Mouse (Mus musculus): Measurements from ENCODE around the gene Twist1. TPM values are rescaled to one million over a fixed set of nuclear protein-coding genes. Genes with fewer than 3 reads are reported as not detected.

The Twist1 gene
- total and polyA plus RNA-seq, 3 experiments: not detected

- dilution Hi-C loops (cut with MboI; ENCODE audit: extremely low pct_ligation_motif_present, extremely low pct_unique_long_range_greater_than_20kb, low sequenced_read_pairs) (no loop called here), in situ Hi-C loops (cut with MboI; ENCODE audit: low pct_ligation_motif_present, low pct_unique_long_range_greater_than_20kb, low sequenced_read_pairs) (no loop called here)
- TF ChIP-seq POLR2A (IDR thresholded peaks at IDR 0.05; ENCODE audit: low read depth, low read length) (no peak), JUND (conservative IDR thresholded peaks at IDR 0.05; ENCODE audit: low read depth, low read length) (no peak), KAT2A (IDR thresholded peaks at IDR 0.05; ENCODE audit: insufficient replicate concordance, low read length) (no peak), CHD1 (IDR thresholded peaks at IDR 0.05; ENCODE audit: low read depth, low read length) (no peak), MAFK (IDR thresholded peaks at IDR 0.05; ENCODE audit: insufficient replicate concordance, low read length) (no peak), ETS1 (conservative IDR thresholded peaks at IDR 0.05; ENCODE audit: low read depth, low read length) (no peak), USF1 (IDR thresholded peaks at IDR 0.05; ENCODE audit: low read depth, low read length) (no peak), ZMIZ1 (IDR thresholded peaks at IDR 0.05; ENCODE audit: low read depth, low read length) (no peak), SMC3 (IDR thresholded peaks at IDR 0.05; ENCODE audit: low read depth, low read length) (no peak), HCFC1 (IDR thresholded peaks at IDR 0.05; ENCODE audit: low read depth, low read length) (no peak), E2F4 (IDR thresholded peaks at IDR 0.05; ENCODE audit: insufficient replicate concordance, low read depth, low read length) (no peak)
- no peak overlapping the region for H3K9ac ChIP-seq (ENCODE audit: insufficient read depth, low read depth)
- no peaks in the 10 kb centered on the region for H3K27me3 ChIP-seq (replicated peaks)
- no peaks in the 10 kb centered on the region for H3K36me3 ChIP-seq (replicated peaks in 1 of 2; ENCODE audit: control insufficient read depth in 1 of 2, insufficient read depth in 1 of 2, low read length in 1 of 2)
- H3K9me3 ChIP-seq (replicated peaks; ENCODE audit: low read length): no peaks in the 10 kb centered on the region
- H3K4me2 ChIP-seq (ENCODE audit: insufficient read depth, low read depth, poor library complexity, severe bottlenecking): no peak overlapping the region
- H3K27ac ChIP-seq (ENCODE audit: insufficient read depth, low read depth): no peak overlapping the region
- no peaks in the 10 kb centered on the region for H3K4me1 ChIP-seq (ENCODE audit: control insufficient read depth in 1 of 2, insufficient read depth in 2 of 2)
- DNase-seq (ENCODE audit: extremely low read depth): no peak
- no peak overlapping the region for H3K4me3 ChIP-seq (replicated peaks in 1 of 3; ENCODE audit: low read depth in 2 of 3, low read length in 2 of 3, poor library complexity in 1 of 3)
- H3K79me2 ChIP-seq (replicated peaks; ENCODE audit: control insufficient read depth, extremely low read depth, insufficient read depth, poor library complexity, severe bottlenecking): no peaks in the 10 kb centered on the region
Observed at GRCm38 (mm10) chr12:33966490-33967415, 9.3 kb downstream of the Twist1 start.

- no peak for TF ChIP-seq RCOR1 (conservative IDR thresholded peaks at IDR 0.05; ENCODE audit: low read depth, low read length)
- no peak for TF ChIP-seq MEF2A (IDR thresholded peaks at IDR 0.05; ENCODE audit: borderline replicate concordance, low read depth, low read length)
- TF ChIP-seq MAZ (IDR thresholded peaks at IDR 0.05; ENCODE audit: low read depth, low read length): no peak
- TF ChIP-seq SIN3A (IDR thresholded peaks at IDR 0.05; ENCODE audit: low read length): no peak
- TF ChIP-seq POLR2A (IDR thresholded peaks at IDR 0.05; ENCODE audit: low read depth, low read length): no peak
- no peak for TF ChIP-seq POLR2AphosphoS2 (IDR thresholded peaks at IDR 0.05; ENCODE audit: low read depth, low read length)
- TF ChIP-seq CHD2 (IDR thresholded peaks at IDR 0.05; ENCODE audit: low read length): no peak
- TF ChIP-seq SMC3 (IDR thresholded peaks at IDR 0.05; ENCODE audit: low read depth, low read length): no peak
- no peak for TF ChIP-seq JUN (IDR thresholded peaks at IDR 0.05; ENCODE audit: insufficient read depth, low read depth, low read length)
- TF ChIP-seq RAD21 (IDR thresholded peaks at IDR 0.05; ENCODE audit: low read depth, low read length): no peak
- TF ChIP-seq MAX (IDR thresholded peaks at IDR 0.05; ENCODE audit: low read length): no peak
- TF ChIP-seq MAFK (IDR thresholded peaks at IDR 0.05; ENCODE audit: insufficient replicate concordance, low read length): no peak
- no peak for TF ChIP-seq ZC3H11A (IDR thresholded peaks at IDR 0.05; ENCODE audit: low read depth, low read length)
- no peak for TF ChIP-seq MYC (IDR thresholded peaks at IDR 0.05; ENCODE audit: low read depth, low read length)
- no peak for TF ChIP-seq KAT2A (IDR thresholded peaks at IDR 0.05; ENCODE audit: insufficient replicate concordance, low read length)
- no peak for TF ChIP-seq JUND (conservative IDR thresholded peaks at IDR 0.05; ENCODE audit: low read depth, low read length)
- no peak for TF ChIP-seq ELF1 (IDR thresholded peaks at IDR 0.05; ENCODE audit: low read depth, low read length)
- TF ChIP-seq TCF12 (IDR thresholded peaks at IDR 0.05; ENCODE audit: low read depth, low read length): no peak
- no peak for TF ChIP-seq TBP (conservative IDR thresholded peaks at IDR 0.05; ENCODE audit: low read depth, low read length)
- no peak for TF ChIP-seq NRF1 (IDR thresholded peaks at IDR 0.05; ENCODE audit: low read depth, low read length)
- no peak for DNase-seq (ENCODE audit: extremely low read depth)
- Histone ChIP-seq H3K4me3 (replicated peaks in 1 of 3; ENCODE audit: low read depth in 2 of 3, low read length in 2 of 3, poor library complexity in 1 of 3) (no peak overlapping the region), H3K79me2 (replicated peaks; ENCODE audit: control insufficient read depth, extremely low read depth, insufficient read depth, poor library complexity, severe bottlenecking) (no peaks in the 10 kb centered on the region), H3K27ac (ENCODE audit: insufficient read depth, low read depth) (no peak overlapping the region), H3K9me3 (replicated peaks; ENCODE audit: low read length) (no peaks in the 10 kb centered on the region), H3K4me2 (ENCODE audit: insufficient read depth, low read depth, poor library complexity, severe bottlenecking) (no peak overlapping the region), H3K27me3 (replicated peaks) (no peaks in the 10 kb centered on the region), H3K9ac (ENCODE audit: insufficient read depth, low read depth) (no peak overlapping the region), H3K36me3 (replicated peaks in 1 of 2; ENCODE audit: control insufficient read depth in 1 of 2, insufficient read depth in 1 of 2, low read length in 1 of 2) (no peaks in the 10 kb centered on the region), H3K4me1 (ENCODE audit: control insufficient read depth in 1 of 2, insufficient read depth in 2 of 2) (no peaks in the 10 kb centered on the region)
- dilution Hi-C loops (cut with MboI; ENCODE audit: extremely low pct_ligation_motif_present, extremely low pct_unique_long_range_greater_than_20kb, low sequenced_read_pairs) (no loop called here), in situ Hi-C loops (cut with MboI; ENCODE audit: low pct_ligation_motif_present, low pct_unique_long_range_greater_than_20kb, low sequenced_read_pairs) (no loop called here)
Observed at GRCm38 (mm10) chr12:33967514-33967913, 10.0 kb downstream of the Twist1 start.

All from CH12.LX (cell line).